Mouse (Mus musculus) heart, postnatal 0 days (tissue): ENCODE results near the gene Mbnl2.

Experiments
- CTCF ChIP-seq: IDR thresholded peaks from 2 replicates; pipeline ENCODE4 v1.5.1; 2016; ENCODE audit warnings: antibody characterized with exemption, control low read depth, low read depth
- EP300 ChIP-seq: IDR thresholded peaks from 2 replicates; pipeline ENCODE4 v1.6.1; 2016; ENCODE audit warnings: antibody characterized with exemption, low read depth

- TF ChIP-seq EP300 = no peak
- TF ChIP-seq CTCF = no peak
These were observed 48.8 kb downstream of the Mbnl2 start for GRCm38 (mm10) chr14:120324061-120324791.
